Mouse (Mus musculus) liver (tissue): ENCODE results near the gene Ccnt1.

Experiments
- DNase-seq: peaks from one replicate; pipeline ENCODE4 v3.0.0-alpha.2; 2020; ENCODE audit warnings: mixed read lengths

Ccnt1 gene

DNA sequence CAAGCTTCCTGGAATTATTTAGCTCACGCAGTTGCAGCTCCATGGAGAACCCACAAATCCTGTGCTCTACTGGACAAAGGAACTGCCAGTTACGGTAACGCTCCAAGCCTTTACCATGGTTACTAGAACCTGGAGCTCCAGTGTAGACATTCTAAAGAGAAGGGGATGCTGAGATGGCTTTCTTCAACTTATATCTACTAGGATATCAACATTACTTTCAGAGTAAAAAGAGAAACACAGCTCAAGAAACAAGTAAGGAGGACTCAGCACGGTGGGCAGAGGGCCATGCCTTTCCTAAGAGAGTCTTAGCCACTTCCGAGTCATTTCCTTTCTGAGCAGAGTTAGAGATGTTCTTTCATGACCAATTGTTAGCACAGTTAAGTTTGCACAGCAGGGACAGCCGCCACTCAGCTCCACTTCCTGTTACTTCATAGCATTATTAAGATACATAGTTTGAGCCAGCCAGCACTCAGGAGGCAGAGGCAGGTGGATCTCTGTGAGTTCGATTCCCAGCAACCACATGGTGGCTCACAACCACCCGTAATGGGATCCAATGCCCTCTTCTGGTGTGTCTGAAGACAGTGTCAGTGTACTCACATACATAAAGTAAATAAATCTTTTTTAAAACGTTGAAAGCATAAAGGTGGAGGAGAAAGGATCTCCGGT lies at the start of gene Ccnt1, which contains the start of gene 4930415O20Rik:
Ccnt1 (minus strand) TSS at position 51 of the 666 bp plus-strand sequence.
4930415O20Rik (plus strand) TSS at position 132 of the 666 bp plus-strand sequence.
- DNase-seq = no peak

DNA sequence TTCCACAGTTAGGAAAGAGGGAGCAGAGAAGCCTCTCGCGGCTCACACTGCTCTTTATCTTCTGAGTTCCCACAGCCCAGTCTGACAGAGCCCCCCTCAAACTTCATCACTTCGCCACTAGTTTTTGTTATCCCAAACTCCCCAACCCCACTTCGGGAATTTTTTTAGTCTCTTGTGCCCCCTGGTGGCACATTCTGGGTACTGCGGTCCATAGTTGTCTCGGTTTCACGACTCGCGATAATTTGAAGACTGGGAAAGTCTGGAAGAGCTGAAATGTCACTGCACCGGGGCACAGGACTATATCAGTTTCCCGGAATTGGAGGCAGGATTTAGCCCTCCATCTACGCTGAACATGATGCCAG lies 46.4 kb upstream of the Ccnt1 start:
- DNase-seq = peak; percentile 79

DNA sequence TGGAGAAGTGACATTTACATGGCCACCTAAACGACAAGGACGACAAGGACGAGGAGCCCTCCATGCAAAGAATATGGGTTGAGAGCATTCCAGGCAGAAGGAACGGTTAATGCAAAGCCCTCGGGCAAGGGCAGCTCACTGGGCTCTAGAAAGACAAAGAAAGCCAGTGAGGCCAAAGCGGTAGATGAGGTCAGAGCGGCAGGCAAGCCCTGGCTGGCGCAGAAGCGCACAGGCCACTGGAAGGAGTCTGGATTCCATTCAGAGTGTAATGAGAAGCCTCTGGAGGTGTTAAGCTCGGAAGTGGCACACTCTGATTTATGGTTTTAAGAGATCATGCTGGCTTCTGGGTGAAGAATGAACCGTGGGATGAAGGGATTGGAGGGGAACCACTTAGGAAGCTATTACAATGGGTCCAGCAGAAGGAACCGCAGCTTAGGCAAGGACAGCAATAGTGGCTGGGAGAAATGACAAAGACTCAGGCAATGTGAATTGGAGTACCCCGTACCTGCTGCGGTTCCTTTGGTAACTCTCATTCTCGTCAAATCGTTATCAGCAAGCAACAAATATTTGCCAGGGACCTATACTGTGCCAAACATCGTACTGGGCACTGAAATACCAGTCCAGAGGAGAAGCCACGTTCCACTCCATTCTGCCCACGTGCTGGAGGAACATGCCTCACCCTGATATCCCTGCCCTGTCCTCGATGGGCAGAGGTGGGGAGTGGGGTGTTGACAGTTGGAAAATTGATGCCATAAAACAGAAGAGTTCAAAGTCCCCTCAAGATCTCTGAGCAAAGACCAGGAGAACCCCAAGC lies 45.8 kb upstream of the Ccnt1 start:
- no peak for DNase-seq

DNA sequence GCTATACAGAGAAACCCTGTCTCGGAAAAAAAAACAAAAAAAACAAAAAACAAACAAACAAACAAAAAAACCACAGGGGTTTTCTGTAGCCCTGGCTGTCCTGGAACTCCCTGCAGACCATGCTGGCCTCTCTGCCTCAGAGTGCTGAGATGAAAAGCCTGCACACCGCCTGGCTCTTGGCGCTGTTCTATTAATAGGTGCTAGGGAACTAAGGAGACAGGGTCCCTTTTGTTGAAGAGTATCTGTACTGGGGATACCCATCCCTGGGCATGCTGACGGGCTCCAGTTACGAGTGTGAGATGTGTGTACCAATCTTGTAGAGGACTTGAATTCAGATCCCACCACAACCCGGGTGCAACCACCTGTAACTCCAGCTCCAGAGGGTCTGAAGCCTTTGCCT lies 45.0 kb upstream of the Ccnt1 start:
- DNase-seq = no peak

DNA sequence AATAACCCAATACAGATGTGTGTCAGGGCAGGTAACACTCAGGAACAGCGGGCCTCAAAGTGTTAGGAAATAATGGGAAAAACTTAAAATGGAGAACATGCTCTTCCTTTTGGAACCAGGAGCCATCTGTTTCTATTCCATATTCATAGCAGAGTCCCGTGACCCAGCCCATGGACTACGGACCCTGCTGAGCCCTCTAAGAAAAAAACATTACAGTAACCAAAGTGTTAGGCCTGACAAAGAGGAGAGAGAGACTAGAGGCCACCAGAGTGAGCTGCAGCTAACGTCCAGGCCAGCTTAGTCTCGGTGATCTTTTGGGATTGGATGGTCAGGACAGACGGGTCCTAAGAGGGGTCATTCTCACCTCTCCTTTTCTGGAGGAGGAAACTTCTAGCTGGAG lies 44.2 kb upstream of the Ccnt1 start:
- DNase-seq = no peak

DNA sequence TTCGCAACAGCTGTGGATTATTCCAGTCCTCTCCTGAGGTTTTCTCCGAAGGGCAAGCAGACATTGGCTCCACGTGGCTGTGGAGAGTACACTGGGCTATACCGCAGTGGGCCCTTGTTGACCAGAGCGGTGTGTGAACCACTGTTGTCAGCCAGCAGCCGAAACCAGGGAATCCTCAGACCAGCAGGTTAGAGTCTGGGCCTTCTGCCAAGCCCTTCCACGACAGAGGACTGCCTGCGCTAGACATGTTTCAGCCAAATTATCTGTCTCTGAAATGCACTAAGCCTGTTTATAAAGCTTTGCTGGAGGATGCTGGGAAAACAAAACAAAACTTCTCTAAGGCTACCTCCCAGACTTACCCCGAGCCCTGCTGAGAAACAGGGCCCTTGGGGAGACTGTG lies 43.8 kb upstream of the Ccnt1 start:
- no peak for DNase-seq

DNA sequence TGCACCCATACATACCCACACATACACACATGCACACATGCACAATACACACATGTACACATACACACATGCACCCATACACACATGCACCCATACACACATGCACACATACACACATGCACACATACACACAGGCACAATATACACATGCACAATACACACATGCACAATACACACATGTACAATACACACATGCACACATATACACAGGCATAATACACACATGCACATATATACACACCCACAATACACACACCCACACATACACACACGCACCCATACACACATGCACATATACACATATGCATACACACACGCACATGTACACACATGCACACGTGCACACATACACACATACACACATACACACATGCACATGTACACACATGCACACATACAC lies 41.5 kb upstream of the Ccnt1 start:
- no peak for DNase-seq

DNA sequence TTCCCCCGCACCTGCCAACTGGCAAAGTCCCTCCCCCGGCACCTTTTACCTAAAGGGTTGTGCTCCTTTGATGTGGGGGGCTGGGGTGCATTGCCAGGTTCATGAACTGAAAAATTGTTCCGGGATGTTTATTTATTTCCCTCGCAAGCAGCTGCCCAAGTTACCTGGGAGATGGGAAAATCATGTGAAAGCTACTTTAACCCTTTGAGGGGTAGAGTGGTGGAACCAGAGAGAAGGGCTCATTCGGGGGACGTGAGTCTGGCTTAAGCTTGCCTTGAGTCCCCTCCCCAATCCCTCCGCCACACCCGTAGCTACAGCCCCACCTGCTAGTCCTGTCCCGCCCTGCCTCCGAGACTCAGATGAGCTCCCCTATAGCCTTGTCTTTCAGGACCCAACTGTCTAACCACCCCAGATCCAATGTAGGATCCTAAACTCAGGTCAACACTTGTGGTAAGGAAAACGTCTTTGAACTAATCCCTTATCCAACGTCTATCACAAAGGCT lies 39.5 kb upstream of the Ccnt1 start:
- DNase-seq = peak; percentile 63

DNA sequence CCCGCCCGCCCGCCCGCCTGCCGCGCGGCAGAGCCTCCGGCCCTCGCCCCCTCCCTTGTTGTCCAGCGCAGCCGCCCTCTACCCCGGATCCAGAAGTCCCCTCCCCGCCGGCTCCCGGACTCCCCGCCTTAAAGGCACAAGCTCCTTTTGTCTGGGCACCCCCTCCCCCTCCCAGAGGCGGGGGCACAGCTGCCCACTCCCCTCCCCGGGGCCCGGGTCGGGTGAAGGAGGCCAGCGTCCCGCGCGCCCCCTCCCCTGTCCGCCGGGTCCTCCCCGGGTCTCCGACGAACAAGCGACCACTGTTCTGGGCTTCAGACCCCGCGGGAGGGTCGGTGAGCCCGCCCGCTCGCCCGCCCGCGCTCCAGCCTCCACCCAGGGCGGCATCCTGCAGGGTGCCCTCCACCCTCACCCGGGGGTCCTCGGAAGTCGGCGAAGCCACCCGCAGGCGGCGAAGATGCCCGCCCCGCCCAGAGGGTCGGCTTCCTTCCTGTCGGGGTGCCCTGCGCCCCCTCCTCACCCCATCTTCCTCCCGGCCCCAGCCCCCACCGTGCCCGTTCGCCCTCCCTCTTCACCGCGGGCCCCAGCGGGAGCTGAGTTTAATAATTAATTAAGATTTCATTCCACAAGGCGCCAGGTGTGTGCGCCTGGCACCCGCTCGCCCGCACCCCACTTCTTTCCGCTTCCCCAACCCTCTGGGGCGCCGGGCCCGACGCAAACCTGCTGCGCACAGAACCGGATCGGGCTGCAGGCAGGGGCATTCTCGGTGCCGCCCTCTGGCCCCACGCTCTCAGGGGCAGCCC lies 38.8 kb upstream of the Ccnt1 start, which contains the start of gene Adcy6:
Adcy6 (minus strand) TSS at position 746 of the 800 bp plus-strand sequence.
- peak; percentile 80 for DNase-seq

DNA sequence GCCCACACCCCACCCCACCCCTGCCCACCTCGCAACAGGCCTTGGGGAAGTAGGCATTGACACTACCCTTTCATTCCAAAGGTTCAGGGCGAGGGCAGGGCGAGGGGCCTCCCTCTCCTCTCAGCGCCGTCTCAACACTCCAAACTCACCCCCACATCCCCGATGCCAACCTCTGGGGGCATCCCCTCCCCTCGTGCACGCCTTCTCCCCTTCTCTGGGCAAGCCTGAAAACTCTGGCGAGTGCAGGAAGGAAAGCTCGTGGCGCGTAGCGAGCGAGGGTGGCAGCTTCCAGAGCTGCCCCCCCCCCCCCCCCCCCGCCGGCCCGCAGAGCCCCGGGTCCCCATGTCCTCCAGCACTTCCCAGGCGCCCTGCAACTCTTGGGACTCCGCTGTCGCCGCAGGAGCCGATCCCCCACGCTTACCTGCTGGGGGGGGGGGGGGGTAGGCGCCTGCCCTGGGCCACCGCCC lies 38.1 kb upstream of the Ccnt1 start:
- peak; percentile 64 for DNase-seq

DNA sequence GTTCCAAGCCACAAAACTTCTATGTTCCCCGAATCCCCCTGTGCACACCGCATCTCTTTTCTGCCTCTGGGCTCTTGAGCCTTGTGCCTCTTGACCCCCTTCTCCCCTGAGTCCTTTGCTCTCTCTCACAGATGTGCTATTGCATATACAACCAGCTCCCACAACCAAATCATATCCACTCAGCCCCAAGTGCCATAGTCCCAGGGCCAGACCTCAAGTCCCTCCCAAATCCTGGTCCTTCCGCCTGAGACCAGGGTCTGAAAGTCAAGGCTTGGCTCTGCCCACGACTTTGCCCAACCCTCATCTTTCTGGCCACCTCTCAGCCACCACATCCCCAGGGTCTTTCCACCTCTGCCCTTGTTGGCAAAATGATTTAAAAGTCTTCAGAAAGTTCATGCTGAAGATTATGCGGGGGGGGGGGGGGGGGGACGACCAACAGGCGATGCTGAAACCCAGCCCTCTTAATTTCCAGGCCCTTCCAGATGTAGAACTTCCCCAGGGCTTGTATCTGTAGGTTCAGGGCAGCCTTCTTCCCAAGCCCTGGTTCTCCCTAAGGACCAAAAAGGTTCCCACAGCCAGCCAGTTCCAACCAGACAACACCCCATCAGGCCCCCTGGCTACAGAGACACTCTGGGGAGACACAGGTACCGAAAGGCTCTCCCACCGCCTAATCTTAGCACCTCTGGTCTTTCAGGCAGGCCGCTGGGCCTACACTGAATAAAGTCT lies 37.5 kb upstream of the Ccnt1 start:
- no peak for DNase-seq

DNA sequence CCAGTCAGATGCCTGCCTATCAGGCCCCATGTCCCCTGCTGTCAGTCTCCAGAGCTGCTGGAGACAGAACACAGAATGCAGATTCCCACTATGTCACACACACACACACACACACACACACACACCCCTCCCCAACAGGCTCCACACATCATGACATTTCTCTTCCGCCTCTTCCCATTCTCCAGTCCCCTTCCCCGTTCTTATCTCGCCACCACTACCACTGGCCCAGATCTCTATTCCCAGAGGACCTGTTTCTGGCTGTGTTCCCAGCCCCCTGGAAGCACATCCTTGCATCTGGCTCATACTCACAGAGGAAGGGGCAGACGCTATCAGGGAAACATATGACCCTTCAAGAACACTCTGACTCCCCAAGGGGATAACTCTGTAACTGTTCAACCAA lies 36.8 kb upstream of the Ccnt1 start:
- peak; percentile 56 for DNase-seq

DNA sequence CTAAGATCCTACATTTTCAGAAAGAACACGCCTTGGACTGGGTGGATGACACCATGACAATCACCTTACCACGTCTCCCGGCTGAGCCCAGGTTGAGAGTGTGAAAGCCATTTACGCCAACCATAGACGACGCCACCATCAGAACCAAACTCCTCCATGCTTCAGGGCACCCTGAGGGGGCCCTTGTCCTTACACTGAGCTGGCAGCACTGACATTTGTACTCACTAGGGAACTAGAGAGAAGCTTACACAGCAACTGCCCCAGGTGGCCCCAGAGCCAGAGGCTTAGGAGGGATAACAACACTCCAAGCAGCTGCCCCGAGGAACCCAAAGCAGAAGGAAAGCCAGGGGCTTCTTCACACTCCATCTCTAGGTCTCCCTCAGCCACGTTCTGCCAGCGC lies 36.0 kb upstream of the Ccnt1 start:
- peak; percentile 41 for DNase-seq

DNA sequence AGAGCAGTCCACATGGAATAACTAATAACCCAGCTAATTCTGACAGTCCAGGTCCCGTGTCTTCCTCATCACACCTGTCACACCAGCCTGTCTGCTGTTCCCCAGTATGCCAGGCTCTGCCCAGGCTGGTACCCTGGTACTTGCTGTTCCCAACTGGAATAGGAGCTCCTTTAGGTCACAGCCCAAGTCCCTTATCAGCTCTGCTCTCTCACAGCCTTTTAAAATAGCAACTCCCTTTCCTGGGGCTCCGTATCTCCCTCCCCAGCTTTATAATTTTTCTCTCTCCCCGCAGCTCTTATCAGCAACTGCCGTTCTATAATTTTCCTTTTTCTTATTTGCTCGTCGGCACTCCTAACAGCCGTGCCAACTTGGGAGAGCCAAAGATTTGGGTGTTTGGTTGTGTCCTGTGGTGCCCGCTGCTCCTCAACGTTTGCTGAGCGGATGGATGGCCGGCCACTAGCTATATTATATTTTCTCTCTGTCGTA lies 35.4 kb upstream of the Ccnt1 start:
- DNase-seq = peak; percentile 73

DNA sequence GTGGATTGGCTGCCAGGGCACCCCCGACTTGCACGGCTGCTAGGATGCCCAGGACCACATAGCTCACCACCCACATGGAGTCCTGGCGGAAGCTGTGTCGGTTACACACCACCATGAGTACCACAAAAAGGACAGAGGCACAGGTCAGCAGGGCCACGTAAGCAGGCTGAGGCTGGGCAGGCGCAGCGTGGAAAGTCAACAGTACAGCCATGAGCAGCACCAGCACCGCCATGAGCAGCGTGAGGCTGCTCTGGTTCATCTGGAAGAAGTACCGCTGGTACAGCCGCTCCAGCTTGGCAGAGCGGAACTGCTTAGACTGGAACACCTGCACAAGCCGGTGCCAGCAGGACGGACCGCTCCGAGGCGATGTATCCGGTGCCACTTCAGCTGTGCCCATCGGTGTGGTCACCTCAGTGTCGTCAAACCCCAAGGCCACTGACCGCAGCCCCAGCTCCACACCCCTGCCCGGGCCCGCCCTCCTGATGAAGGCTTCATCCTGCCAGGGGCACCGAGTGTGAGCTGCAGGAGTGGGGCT lies 33.4 kb upstream of the Ccnt1 start:
- DNase-seq = no peak

DNA sequence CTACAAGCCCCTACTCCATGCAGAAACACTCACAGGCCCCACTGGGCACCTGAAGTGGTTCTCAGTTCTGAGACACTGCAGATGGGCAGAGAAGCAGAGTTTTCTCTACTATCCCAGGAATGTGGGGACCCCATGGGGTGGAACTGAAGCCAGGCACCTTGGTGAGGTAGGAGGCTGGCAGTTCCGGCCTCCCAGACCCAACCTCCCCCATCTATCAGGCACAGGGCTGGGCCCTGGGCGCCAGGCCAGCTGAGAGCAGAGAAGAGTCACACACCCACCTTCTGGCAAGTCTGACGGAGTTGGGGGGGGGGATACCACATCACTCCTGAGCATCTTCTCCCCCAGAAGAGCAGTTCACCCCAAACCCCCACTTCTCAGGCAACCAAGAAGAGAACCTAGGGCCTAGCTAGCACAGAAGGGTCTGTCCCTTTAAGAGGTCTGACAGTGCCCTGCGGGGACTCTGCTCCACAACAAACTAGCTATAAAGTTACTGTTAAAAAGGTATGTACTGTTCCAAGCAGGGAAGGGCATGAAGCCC lies 32.3 kb upstream of the Ccnt1 start:
- peak; percentile 64 for DNase-seq

DNA sequence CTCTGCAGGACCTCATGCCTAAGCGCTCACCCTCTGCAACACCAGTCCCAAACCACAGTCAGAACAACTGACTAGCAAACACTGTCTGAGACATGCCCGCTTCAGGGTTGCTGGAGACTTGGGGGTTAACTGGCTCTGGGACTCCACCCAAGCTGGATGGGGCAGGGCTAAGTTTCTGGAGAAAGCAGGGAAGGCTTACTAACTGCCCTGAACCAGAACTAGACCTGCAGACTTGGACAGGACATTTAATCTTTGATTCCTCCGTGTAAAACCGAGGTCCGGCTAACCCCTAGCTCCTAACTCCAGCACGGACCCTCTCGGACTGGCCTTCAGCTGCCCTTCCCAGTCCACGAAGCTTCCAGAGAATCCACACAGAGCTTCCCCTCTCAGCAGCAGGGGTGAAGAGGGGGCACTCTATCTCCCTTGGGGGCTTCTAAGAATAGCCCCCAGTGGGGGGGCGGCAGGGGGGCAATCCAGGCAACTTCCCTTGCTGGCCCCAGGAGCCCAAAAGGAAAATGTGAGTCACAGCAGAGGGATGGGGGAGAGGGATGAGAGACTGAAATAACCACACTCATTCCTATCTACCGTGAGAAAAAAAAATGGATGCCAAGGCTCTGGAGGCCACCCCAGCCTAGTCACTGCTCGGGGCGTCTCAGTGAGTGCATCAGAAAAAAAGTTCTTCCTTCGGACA lies 31.6 kb upstream of the Ccnt1 start:
- DNase-seq = peak; percentile 75

DNA sequence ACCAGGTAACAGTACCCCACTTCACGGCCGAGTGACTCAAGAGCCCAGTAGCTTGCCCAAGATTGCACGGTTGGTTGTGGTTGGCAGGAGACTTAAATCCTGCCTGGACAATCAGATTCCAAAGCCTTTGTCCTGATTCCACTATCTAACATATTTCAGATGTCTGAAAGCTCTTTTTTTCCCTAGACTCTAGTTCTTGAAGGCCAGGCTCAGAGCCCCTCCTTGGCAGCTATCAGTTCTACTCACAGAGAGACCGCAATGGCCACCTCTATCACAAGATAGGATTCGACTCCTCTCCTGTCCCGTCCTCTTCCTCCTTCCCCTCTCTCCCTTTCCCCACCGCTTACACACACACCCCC lies 31.1 kb upstream of the Ccnt1 start:
- DNase-seq = no peak

DNA sequence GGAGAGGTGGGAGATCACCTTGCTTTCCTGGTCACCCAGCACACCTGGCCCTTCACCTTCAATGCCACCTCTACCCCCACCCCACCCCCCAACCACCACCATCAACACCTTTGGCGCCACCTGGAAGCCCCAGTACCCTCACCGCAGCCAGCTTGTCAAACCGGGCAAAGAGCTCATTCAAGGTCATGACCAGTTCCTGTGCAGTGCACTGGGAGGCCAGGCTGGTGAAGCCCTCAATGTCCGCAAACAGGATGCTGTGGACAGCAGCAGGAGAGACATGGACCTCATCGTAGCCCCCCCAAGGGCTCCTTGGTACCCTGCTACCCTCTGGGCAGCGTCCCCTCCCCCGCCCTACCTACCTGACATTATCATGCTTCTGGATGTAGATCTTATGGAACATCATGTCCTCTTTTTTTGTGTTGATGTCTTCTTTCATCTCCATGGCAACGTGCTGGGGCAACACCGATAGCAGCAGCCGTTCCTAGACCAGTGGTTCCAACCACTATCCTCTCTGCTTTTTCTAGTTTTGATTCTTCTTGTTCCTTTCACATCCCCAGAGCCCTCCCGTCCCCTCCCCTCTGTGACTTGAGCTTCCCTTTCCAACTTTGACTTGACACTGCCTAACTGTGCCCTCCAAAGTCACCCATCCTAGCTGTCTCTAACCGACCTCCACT lies 29.4 kb upstream of the Ccnt1 start:
- DNase-seq = no peak

DNA sequence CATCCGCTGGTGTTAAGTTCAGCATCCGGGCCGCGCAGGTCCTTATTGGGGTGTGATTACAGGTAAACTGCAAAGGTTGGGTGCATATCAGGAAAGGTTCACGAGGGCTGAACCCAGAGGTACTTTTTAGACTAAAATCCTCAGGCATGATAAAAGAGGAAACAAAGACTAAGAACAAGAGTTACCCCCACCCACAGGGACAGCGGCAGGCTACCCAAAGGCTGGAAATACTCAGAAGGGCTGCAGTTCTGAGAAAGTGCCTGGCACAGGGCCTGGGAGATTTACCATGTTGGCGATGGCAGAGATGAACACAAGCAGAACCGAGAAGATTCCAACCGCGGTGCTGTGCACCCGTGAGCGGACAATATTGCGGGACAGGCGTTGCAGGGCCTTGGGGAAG lies 25.9 kb upstream of the Ccnt1 start:
- no peak for DNase-seq

DNA sequence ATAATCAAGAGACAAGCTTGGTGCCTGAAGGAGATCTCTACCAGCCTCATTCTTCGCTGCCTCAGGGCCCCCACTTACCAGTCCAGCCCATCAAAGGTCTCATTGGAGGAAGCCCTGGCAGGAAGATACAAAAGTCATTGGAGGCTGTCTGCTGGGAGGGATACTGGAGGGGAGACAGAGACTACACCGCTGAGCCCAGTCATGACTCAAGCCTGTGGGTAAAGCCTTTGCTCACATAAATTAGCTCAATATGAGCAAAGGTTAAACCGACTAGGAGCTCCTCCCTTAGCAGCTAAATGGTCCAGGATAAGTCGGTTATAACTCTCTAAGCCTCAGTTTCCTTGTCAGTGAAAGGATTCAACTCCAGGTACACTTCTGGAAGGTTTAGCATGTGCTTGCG lies 24.3 kb upstream of the Ccnt1 start:
- no peak for DNase-seq
